Mouse (Mus musculus) heart, adult 11 months (tissue): ENCODE measurements around the gene Fam102a.

ENCODE experiments used
- DNase-seq: peaks from one replicate; pipeline ENCODE4 v3.0.0; 2022

Gene Fam102a

DNA sequence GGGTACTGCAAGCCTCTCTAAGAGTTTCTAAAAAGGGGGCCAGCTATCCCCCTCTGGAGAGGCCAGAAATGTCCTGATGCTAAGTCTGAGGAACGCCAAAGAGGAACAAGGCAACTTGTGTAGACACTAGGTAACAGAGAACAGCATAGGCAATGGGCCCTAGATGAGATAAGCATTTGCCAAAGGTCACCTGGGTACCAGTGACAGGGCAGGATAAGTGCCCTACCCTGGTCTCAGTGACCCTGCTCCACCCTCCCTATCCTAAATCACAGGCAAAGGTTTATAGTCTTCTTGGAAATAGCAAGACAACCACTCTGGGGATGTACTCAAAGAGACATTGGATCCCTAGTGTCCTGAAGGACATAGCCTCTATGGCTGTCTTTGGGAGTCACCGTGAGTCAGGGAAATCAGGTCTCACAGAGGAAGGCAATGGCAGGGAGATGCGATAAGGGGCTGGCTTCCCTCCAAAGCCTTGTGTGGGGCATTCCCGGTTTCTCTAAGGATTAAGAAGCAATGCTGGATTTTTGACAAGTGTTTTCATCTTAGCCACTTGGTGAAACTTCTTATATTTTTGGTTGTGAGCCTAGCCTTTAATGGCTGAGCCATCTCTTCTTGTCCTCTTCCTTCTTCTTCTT, 17.8 kb upstream of the Fam102a start:
- no peak for DNase-seq

DNA sequence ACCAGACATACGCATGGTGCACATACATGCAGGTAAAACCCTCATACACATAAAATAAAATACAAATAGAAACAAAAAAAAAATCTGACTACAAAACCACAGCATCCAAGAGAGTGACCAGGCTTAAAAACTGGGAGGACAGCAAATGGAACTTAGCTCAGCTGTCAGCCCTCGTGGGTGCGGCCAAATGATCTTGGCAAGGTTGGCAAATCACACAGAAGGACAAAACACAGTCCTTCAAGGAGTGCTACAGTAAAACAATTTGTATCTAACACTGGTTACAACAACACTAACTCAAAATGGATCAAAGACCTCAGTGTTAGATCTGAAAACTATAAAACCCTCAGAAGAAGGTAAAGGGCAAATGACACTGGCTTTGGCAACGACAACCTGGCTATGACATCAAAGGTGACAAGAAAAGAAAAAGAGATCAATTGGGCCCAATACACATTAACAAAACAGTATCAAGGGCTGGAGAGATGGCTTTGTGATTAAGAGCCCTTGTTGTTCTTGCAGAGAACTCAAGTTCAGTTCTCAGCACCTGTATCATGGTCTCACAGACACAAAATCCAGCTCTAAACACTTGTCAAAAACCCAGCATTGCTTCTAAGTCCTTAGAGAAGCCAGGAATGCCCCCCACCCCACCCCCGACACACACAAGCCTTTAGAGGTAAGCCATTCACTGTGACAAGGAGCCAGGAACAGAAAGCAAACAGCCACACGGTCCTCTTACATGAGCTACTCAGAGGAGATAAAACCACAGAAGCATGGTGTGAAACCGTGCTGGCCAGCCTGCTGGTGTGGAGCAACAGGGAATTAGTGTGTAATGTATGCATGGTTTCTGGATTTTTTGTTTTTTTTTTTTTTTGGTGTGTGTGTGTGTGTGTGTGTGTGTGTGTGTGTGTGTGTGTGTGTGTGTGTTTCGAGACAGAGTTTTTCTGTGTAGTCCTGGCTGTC, 14.8 kb upstream of the Fam102a start:
- no peak for DNase-seq

DNA sequence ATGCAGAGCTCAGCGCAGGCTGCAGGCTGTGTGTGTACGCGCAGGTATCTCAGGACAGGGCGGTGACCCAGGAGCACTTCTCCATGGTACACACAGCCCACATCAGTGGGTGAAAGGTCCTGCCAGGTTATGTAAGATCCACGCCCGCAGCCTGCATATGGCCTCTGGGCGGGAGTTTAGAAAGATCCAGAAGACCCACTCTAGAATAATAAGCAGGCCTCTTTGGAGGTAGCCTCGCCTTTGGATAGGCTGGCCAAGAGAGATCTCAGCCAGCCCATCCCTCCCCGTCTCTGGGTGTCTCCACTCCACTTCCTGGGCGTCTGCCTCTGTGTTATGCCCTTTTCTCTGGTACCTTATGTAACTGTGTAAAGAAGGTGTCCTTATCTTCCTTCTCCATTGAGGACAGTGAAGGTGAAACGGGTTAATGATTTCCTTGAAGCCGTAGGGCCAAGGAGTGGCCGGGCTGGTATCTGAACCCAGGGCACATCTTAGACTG, 10.5 kb upstream of the Fam102a start:
- DNase-seq, result peak; percentile 89

DNA sequence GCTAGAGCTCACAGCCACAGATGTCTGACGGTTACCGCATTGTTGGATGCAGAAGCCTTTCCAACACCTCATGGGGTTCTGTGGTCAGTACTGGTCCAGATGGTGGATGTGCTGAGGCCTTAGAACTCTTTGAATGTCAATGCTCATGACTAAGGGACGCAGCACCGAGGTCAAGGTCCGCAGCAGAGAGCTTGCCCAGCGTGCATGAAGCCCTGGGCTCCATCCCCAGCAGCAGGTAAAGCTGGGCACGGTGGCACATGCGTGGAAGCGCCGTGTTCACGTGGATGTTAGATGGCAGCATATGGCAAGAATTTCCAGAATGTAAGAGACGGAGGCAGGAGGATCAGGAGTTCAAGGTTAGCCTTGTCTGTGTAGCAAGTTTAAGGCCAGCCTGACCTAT, 9.3 kb upstream of the Fam102a start:
- no peak for DNase-seq

DNA sequence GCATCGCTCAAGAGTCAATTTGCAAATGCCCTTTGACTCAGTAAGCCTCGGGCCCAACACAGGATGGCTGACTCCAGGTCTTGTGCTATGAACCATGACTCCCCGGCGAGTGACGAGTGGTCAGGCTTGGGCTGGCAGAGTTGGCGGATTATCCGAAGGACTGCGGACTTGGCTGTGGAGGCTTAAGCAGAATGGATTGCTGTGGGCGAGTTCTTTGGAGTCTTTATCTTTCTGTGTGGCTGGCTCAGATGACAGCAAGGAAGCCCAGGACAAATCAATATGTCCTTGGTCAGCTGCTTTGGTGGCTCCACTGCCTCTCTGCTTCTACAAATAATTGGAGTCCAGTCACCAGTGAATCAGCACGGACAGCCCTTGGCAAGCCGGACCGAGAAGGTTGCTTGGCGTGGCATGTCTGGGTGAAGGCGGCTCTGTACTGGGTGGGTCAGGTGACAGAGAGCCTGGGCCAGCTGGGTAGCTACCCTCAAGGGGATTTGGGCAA, 7.6 kb upstream of the Fam102a start:
- peak; percentile 95 for DNase-seq

DNA sequence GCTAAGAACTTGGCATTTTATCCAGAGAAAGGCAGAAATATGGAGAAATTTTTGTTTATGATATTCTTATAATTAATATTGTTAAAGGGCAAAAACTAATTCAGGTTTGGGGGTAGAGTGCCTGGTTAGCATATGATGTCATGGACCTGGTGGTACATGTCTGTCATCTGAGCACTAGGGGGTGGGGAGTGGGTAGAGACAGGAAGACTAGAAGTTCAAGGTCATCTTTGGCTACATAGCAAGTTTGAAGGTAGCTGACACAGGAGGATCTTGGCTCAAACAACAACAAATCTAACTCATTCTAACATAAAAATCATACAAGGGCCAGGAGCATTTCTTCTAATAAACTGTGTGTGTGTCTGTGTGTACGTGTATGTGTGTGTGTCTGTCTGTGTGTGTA, 6.8 kb upstream of the Fam102a start:
- DNase-seq, result no peak

DNA sequence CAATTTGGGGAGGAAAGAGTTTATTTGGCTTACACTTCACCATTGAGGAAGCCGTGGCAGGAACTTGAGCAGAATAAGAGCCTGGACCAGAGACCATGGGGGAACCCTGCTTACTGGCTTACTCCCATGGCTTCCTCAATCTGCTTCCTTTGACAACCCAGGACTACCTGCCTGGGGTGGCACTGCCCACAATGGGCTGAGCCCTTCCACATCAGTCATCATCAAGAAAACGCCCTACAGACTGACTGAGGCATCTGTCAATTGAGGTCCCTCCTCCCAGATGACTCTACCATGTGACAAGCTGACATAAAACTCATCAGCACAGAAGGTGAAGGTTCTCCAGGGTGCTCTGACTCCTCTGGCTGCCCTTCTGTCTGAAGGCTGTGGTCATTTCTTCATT, 4.7 kb upstream of the Fam102a start:
- DNase-seq, result no peak

DNA sequence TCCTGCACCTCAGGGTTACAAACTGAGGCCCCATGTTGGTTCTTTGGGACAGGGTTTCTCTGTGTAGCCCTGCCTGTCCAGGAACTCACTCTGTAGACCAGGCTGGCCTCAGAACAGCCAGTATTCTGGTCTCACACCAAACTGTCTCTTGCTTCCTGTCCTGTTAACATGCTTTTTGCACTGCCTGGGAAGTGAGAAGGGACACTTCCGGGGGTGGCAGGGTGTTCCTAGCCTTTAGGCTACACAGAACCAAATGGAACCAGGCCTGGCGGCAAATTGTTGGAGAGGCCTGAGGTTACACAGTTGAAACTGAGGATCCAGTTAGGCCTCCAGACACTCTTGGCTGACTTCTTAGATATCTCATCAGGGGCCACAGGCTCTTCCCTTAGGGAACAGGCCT, 2.0 kb upstream of the Fam102a start:
- peak; percentile 91 for DNase-seq

DNA sequence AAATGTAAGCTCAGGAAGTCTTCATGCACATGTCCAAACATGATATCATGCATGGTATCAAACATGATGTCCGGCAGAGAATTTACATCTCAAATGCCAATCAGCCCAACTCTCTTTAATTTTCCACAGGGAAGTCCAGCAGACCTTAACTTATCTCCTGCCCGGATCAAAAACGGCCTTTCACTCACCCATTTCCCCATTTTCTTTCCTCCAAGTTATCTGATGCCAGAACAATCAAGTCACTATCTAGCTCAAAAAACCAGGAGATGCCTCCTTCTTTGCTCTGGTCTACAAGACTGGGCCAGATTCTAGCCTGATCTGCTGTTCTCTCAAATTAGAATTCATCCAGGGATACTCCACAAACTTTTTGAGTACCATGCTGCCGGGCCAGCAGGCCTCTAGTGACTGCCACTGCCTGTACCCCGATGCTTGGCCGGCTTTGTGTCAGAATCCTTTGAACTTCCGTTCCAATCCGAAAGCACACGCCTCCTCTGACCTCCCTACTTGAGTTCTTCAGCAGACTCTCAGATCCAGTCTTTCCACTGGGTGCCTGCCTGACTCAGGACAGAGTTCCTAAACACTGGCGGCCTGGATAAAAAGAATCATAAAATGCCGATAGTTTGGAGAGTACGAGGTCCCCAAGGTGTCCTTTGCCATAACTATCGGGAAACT, 935 bp upstream of the Fam102a start:
- peak; percentile 97 for DNase-seq

DNA sequence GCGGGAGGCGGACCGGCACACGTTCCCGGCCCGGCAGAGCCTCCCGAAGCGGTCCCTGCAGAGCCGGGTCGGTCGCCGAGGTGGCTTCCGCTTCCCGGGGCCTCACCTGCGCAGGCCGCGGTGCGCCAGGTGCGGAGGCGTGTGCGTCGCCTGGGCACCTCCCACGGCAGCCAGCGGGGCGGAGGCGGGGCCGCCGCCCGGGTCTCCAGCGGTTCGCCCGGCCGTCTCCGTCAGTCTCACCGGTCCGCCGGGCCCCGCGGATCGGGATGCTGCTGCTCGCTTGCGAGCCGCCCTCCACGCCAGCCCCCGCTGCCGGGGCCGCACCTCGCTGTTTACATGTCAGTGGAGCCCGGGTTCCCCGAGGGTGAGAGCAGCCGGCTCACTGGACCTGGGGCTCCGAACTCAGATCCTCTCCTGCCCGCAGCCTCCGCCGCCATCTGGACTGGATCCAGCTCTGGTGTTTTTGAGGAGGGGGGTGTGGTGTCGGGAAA, 414 bp downstream of the Fam102a start:
- peak; percentile 96 for DNase-seq

DNA sequence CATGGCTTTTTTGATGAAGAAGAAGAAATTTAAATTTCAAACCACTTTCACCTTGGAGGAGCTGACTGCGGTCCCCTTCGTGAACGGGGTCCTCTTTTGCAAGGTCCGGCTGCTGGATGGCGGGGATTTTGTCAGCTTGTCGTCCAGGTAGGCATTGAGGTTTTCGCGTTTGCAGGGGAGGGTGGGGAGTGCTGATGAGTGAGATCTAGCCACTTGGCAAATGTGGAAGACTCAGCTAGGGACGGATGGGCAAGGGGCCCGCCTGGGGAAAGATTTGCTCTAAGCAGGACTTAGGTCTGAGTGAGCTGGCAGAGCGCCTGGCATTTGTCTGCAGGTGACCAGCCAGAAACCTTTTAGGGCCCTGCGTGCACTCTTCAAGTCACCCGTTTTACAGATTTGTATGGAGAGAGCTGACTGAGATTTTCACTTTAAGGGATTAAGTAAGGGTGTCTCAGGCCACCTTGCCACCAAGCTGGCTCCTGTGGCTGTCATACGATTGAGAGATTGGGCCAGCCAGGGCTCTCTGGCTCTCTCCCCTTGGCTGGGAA, 1.0 kb downstream of the Fam102a start:
- DNase-seq, result peak; percentile 94

DNA sequence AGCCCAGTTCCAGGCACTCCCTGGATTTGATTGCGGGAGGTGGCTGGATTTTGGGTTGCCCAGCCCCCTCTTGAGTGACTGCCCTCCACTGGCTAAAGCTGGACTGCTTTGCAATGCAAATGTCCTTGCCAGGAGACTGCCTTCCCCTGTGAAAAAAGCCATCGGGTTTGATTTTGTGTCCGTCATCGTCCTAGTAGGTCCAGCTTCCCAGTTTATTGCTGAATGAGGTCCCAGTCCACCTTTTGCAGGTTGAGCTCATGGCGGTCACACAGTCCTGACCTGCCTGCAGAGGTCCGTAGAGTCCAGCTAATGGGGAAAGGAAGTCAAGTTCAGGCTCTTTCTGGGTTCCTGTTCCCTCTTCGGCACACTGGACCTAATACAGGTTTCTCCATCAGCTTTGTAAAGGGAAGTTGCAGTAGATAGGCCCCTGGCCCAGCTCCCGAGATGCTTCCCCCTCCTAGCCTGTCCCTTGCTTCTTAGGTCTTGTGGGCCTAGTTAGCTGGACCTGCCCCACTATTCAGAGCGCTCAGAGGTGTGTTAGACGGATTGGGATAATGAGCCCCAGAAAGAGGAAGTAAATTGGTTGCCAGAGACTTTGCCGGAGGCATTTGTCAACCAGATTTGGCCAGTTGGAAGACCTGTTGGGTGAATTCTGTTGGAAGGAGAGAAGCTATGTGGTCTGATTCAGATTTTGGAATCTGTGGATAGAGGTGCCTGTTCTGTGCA, 1.7 kb downstream of the Fam102a start:
- DNase-seq, result peak; percentile 97

DNA sequence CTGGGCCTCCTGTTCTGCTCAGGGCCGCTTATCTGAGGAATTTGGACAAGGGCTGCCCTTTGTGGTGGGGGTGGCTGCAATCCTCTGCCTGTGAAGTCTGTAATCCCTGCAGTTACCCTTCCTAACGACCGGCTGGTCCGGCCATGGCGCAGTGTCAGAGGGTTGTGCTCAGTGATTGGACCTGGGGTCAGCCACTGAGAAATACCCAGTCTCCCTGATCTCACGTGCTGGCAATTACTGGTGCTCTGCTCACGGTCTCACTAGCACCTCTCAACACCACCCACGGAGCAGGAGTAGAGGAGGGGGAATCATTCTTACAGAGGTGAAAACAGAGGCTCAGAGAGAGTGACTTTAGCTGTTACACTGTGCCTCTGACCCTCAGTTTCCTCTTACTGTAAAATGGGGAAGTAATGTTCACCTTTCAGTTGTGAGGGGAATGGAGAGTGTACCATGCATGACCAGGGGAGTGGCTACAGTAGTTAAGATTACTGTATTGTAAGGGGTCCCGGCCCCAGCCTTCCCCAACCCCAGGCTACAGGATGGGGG, 2.3 kb downstream of the Fam102a start:
- peak; percentile 96 for DNase-seq

DNA sequence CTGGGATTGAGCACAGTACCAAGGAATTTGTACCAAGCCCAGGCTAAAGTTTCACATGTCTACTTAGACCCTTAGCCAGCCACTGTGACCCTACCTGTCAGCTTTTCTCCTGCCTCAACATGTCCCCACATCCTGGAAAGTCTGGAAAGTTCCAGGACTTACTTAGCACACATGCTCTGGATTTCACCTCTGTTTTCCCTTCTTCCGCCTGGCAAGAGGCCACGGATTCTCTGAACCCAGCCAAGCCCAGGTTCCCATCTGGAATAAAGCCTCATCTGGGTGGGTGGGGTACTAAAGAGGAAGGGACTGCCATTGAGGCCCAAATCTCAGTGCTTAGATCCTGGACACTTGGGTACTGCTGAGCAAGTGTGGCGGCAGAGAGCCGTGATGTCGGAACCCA, 2.8 kb downstream of the Fam102a start:
- peak; percentile 96 for DNase-seq

DNA sequence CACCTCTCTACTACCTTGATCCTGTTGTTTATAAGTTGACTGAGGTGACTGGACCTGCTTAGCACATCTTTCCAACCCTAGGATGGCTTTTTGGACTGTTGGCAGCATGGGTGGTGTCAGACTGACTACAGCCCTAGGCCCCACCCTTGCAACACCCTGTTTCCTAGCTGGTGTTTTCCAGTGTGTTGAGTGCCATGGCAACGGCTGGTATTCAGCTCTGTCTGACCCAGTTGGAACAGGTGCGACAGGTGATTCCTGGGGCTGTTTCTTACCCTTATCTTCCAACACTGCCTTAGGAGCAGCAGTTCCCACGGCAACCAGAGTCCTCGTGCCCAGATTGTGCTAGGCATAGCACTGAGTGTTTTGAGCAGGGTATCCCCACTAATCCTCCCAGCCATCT, 3.3 kb downstream of the Fam102a start:
- peak; percentile 93 for DNase-seq

DNA sequence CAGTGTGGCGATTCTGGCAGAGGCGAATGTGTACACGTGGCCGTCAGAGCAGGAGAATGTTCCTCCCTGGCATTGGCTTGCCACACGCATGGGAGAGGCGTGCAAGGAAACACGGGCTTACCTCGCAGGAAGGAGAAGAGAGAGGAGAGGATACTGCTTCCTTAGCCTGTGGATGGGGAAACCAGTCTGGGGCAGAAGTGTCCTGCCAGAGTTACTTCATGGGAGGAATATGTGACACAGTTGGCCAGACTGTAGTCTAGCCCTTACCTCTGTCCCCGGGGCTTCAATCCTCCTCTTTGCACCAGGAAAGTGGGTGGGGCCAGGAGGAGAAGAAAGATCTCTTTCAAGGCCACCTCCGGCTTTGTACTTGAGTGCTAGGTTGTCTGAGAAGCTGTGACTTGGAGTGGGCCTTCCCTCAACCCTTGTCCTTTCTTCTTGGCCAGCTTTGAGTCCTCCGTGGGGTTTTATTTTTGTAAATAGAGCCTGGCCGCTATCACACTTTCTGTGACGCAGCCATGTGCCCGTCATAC, 4.4 kb downstream of the Fam102a start:
- DNase-seq, result peak; percentile 91

DNA sequence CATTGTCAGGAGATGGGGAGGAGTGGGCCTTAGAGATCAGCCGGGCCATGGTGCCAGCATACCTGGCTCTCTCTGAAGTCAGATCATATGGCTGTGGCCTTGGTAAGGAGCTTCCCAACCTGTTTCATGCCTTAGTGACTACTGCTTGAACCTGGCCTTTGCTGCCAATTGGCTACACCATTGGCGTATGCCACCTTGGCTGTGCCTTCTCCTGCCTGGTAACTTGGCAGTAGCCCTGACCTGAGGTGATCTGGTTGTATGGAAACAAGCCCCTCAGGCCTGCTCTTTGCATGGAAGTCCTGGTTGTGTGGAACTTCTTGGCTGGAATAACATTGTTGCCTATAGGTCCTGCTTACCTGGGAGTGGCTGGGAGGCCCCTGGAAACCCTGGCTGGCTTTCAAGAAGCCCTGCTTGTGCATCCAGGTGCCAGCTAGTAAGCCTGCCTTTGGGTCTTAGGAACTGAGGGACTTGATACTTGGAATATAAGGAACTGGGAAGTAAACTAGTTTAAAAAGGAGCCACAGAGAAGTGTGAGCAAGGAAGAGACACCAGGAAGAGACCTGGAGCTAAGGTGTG, 6.3 kb downstream of the Fam102a start:
- DNase-seq, result peak; percentile 90

DNA sequence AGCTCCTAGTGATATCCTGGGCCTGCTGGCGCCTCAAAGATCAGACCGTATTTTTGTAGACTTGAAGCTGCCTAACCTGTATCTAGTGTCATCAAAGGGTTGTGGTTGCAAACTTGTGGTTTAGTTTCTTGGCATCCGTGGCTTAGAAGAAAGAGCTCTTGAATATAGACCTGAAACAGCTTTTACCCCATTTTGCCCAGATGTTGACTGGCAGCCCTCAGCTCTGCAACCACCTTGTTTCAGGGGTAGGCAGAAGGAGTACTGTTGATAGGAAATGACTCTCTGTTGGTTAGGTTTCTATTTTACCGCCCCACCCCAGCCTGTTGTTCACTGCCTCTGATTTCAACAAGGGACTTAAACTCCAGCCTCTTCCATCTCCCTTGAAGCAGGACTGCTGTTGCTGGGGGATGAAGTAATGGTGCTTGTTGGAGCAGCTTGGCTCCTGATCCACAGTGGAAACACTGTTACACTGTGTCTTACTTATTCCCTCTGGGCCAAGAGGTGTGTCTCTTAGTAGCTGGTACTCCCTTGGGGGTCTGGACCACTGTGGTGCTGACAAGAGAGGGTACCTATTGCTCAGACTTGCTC, 6.9 kb downstream of the Fam102a start:
- DNase-seq, result peak; percentile 92

DNA sequence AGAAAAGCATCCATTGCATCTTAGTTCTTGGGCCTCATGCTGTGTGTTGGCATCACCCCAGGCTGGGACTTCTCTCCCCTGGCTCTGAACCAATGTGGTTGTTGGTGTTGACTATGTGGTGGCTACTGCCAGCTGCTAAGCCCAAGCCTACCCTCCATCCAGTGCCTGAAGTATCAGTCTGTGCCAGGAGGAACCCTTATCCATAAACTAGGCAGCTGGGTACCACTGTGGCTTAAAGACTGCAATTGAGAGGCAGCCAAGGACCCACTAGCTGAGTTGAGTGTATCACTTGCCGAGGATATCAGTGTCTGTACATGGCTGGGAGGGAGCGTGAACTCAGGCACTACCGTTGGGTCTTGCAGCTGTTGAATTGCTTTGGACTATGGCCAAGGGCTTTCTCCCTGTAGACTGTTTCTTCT, 7.9 kb downstream of the Fam102a start:
- DNase-seq, result no peak

DNA sequence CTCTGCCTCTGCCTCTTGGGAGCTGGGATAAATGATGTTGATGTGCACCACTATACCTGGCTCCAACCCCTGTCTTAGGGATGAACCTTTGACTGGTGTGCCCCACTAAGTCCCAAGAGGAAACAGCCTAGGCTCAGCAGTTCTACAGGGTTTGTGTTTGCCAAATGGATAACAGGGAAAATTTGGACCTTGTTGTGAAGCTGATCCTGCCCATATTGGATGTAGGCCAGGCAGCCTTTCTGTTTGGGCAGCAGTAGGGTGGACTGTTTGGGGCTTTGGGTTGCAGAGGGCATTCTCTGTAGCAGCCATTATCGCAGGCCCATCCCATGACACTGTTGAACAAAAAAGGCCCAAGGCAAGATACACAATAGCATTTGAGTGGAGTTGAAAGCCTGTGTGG, 11.8 kb downstream of the Fam102a start:
- DNase-seq, result no peak

DNA sequence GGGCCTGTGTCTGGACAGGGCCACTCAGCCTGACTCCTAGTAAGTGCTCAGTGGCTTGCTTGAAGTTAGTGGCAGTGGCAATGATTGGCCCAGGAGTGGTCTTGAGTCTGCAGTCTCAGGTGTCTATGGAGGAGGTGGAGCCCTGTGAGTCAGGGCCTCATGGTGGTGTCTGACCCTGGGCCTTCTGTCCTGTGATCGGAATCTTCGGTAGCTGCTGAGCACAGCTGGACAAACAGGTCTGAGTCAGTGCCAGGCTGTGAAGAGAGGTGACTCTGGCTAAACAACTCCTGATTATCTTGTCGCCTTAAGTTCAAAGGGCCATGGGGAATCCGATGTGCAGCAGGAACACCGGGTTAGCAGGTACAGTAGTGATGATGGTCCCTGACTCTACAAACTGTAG, 12.2 kb downstream of the Fam102a start:
- DNase-seq, result no peak
